Mouse (Mus musculus) midbrain, embryonic 16.5 days (tissue): ENCODE measurements around the gene Smim24. TPM values are rescaled to one million over a fixed set of nuclear protein-coding genes. Genes with fewer than 3 reads are reported as not detected.

Experiments
- ATAC-seq: fragments of 200-750 bp; cut with Nextera tagmentation; 2 replicates; pipeline ENCODE4 v1.8.0; 2017; ENCODE audit warnings: moderate TSS enrichment
- H3K27ac ChIP-seq: fragments of 300-500 bp; sonication (generic); 2 replicates; pipeline ENCODE4 v1.5.1; 2014; ENCODE audit warnings: mild to moderate bottlenecking, low read length, mixed read lengths
- H3K27me3 ChIP-seq: fragments of 300-500 bp; sonication (generic); 2 replicates; pipeline ENCODE4 v1.6.1; 2014; ENCODE audit warnings: low read depth, low read length, mixed read lengths; ENCODE audit not compliant: control insufficient read depth, insufficient read depth
- H3K36me3 ChIP-seq: fragments of 300-500 bp; sonication (generic); 2 replicates; pipeline ENCODE4 v1.6.1; 2014; ENCODE audit warnings: mild to moderate bottlenecking, low read length, moderate library complexity, mixed read lengths; ENCODE audit not compliant: control insufficient read depth, insufficient read depth
- H3K4me1 ChIP-seq: fragments of 300-500 bp; sonication (generic); 2 replicates; pipeline ENCODE4 v1.6.1; 2014; ENCODE audit warnings: mild to moderate bottlenecking, low read length, mixed read lengths; ENCODE audit not compliant: control insufficient read depth, insufficient read depth
- H3K4me2 ChIP-seq: fragments of 300-500 bp; sonication (generic); 2 replicates; pipeline ENCODE4 v1.6.1; 2014; ENCODE audit warnings: mild to moderate bottlenecking, low read length, mixed read lengths
- H3K4me3 ChIP-seq: fragments of 300-500 bp; sonication (generic); 2 replicates; pipeline ENCODE4 v1.5.1; 2014; ENCODE audit warnings: low read depth, mild to moderate bottlenecking, low read length, moderate library complexity, mixed read lengths
- H3K9ac ChIP-seq: fragments of 300-500 bp; sonication (generic); 2 replicates; pipeline ENCODE4 v1.6.1; 2014; ENCODE audit warnings: low read depth, low read length, mixed read lengths
- H3K9me3 ChIP-seq: fragments of 300-500 bp; sonication (generic); replicated peaks from 2 replicates; pipeline ENCODE4 v1.6.1; 2014; ENCODE audit warnings: mild to moderate bottlenecking, low read length, mixed read lengths; ENCODE audit not compliant: control insufficient read depth, poor library complexity, severe bottlenecking
- WGBS: fragments of 180-500 bp; shearing (Covaris S2); extraction: QIAGEN DNeasy Blood & Tissue Kit; methylation state at CpG from one replicate; pipeline ENCODE4 v1.1.7; 2014; 5-methylcytosine and 5-hydroxymethylcytosine counted together
- polyA plus RNA-seq: library from polyadenylated mRNA; unstranded; fragments of >200 nt; fragmentation: Nextera tagmentation; extraction: Ambion mirVana; gene quantifications from 2 replicates; pipeline ENCODE4 v1.2.1, GENCODE M21; 2015

Gene Smim24
- polyA plus RNA-seq, 1 experiment from 2014 or later, result 1.4 TPM

GRCm38 (mm10) chr10:81421041-81421796, 28.4 kb downstream of the Smim24 start:
- peaks cover 5% of the 10 kb centered on the region; the same call in 1 of the 2 replicates for H3K27me3 ChIP-seq
- ATAC-seq, result no peak
- no peaks in the 10 kb centered on the region for H3K9me3 ChIP-seq
- peaks cover 7% of the 10 kb centered on the region; the same call in 1 of the 2 replicates for H3K36me3 ChIP-seq
- no peak overlapping the region for H3K27ac ChIP-seq
- H3K4me2 ChIP-seq, result no peak overlapping the region
- no peak overlapping the region for H3K9ac ChIP-seq
- H3K4me3 ChIP-seq, result no peak overlapping the region
- peaks cover 36% of the 10 kb centered on the region for H3K4me1 ChIP-seq
- WGBS, result 73% methylated on average over 4 of the region's 4 CpGs

GRCm38 (mm10) chr10:81421797-81422100, 28.9 kb downstream of the Smim24 start:
- peaks cover 37% of the 10 kb centered on the region for H3K4me1 ChIP-seq

GRCm38 (mm10) chr10:81422191-81422590, 29.3 kb downstream of the Smim24 start:
- Histone ChIP-seq H3K27ac (no peak overlapping the region), H3K27me3 (peaks cover 5% of the 10 kb centered on the region; the same call in 1 of the 2 replicates), H3K9me3 (no peaks in the 10 kb centered on the region), H3K36me3 (peaks cover 7% of the 10 kb centered on the region; the same call in 1 of the 2 replicates), H3K9ac (no peak overlapping the region), H3K4me1 (peaks cover 37% of the 10 kb centered on the region), H3K4me2 (no peak overlapping the region), H3K4me3 (no peak overlapping the region)
- WGBS, result 75% methylated on average over 6 of the region's 6 CpGs
- no peak for ATAC-seq

More at GRCm38 (mm10) chr10:81421797-81422100, 28.9 kb downstream of the Smim24 start:
- Histone ChIP-seq H3K4me3 (no peak overlapping the region), H3K27ac (no peak overlapping the region), H3K36me3 (peaks cover 7% of the 10 kb centered on the region; the same call in 1 of the 2 replicates), H3K4me2 (no peak overlapping the region), H3K9ac (no peak overlapping the region), H3K27me3 (peaks cover 5% of the 10 kb centered on the region; the same call in 1 of the 2 replicates), H3K9me3 (no peaks in the 10 kb centered on the region)
- ATAC-seq, result no peak
- 79% methylated on average over 4 of the region's 5 CpGs for WGBS

GRCm38 (mm10) chr10:81422661-81423217, 29.9 kb downstream of the Smim24 start:
- ATAC-seq, result no peak
- peaks cover 11% of the 10 kb centered on the region for H3K27me3 ChIP-seq
- no peak overlapping the region for H3K4me3 ChIP-seq
- no peak overlapping the region for H3K9ac ChIP-seq
- no peak overlapping the region for H3K4me2 ChIP-seq
- H3K4me1 ChIP-seq, result peaks cover 36% of the 10 kb centered on the region
- 76% methylated on average over 3 of the region's 3 CpGs for WGBS
- H3K36me3 ChIP-seq, result peaks cover 7% of the 10 kb centered on the region; the same call in 1 of the 2 replicates
- H3K27ac ChIP-seq, result no peak overlapping the region
- no peaks in the 10 kb centered on the region for H3K9me3 ChIP-seq

- no peak overlapping the region for H3K9ac ChIP-seq
- 78% methylated on average over 4 of the region's 4 CpGs for WGBS
- H3K4me1 ChIP-seq, result peaks cover 32% of the 10 kb centered on the region
- H3K27ac ChIP-seq, result no peak overlapping the region
- H3K4me3 ChIP-seq, result no peak overlapping the region
- no peak for ATAC-seq
- peaks cover 7% of the 10 kb centered on the region; the same call in 1 of the 2 replicates for H3K36me3 ChIP-seq
- no peaks in the 10 kb centered on the region for H3K9me3 ChIP-seq
- H3K27me3 ChIP-seq, result peaks cover 14% of the 10 kb centered on the region
- H3K4me2 ChIP-seq, result no peak overlapping the region
Measured at GRCm38 (mm10) chr10:81423476-81424245, 30.8 kb downstream of the Smim24 start.

- Histone ChIP-seq H3K4me2 (peak overlapping the region; percentile 17; the same call in 1 of the 2 replicates), H3K36me3 (peaks cover 7% of the 10 kb centered on the region; the same call in 1 of the 2 replicates), H3K27ac (no peak overlapping the region), H3K9ac (no peak overlapping the region), H3K27me3 (peaks cover 14% of the 10 kb centered on the region), H3K4me3 (no peak overlapping the region), H3K4me1 (peaks cover 35% of the 10 kb centered on the region), H3K9me3 (no peaks in the 10 kb centered on the region)
- ATAC-seq, result no peak
- 6% methylated on average over 23 of the region's 25 CpGs for WGBS
Measured at GRCm38 (mm10) chr10:81424246-81425051, 31.6 kb downstream of the Smim24 start.

GRCm38 (mm10) chr10:81425236-81425850, 32.5 kb downstream of the Smim24 start:
- Histone ChIP-seq H3K27me3 (peaks cover 14% of the 10 kb centered on the region), H3K27ac (no peak overlapping the region), H3K4me3 (no peak overlapping the region)

GRCm38 (mm10) chr10:81426081-81426671, 33.3 kb downstream of the Smim24 start:
- no peaks in the 10 kb centered on the region for H3K36me3 ChIP-seq
- no peaks in the 10 kb centered on the region for H3K9me3 ChIP-seq
- H3K27ac ChIP-seq, result no peak overlapping the region
- H3K27me3 ChIP-seq, result peaks cover 14% of the 10 kb centered on the region
- peaks cover 39% of the 10 kb centered on the region for H3K4me1 ChIP-seq
- H3K9ac ChIP-seq, result peak overlapping the region; percentile 59
- peak overlapping the region; percentile 67 for H3K4me2 ChIP-seq
- peak overlapping the region; percentile 41 for H3K4me3 ChIP-seq
- 0% methylated on average over 16 of the region's 33 CpGs for WGBS
- no peak for ATAC-seq

More at GRCm38 (mm10) chr10:81425236-81425850, 32.5 kb downstream of the Smim24 start:
- peak overlapping the region; percentile 30 for H3K9ac ChIP-seq
- H3K9me3 ChIP-seq, result no peaks in the 10 kb centered on the region
- no peak for ATAC-seq
- peaks cover 1% of the 10 kb centered on the region; the same call in 1 of the 2 replicates for H3K36me3 ChIP-seq
- peaks cover 39% of the 10 kb centered on the region for H3K4me1 ChIP-seq
- peak overlapping the region; percentile 14; the same call in 1 of the 2 replicates for H3K4me2 ChIP-seq
- 28% methylated on average over 10 of the region's 10 CpGs for WGBS
